Mouse (Mus musculus) neural tube, embryonic 13.5 days (tissue): ENCODE data around the gene Dnaic2. TPM values are rescaled to one million over a fixed set of nuclear protein-coding genes. Genes with fewer than 3 reads are reported as not detected.
A peak's percentile ranks its signal among the peaks of the same experiment; 100 is the strongest.

Experiments
- ATAC-seq: fragments of 200-750 bp; cut with Nextera tagmentation; 2 replicates; pipeline ENCODE4 v1.8.0; 2017; ENCODE audit warnings: low read depth, mild to moderate bottlenecking, moderate TSS enrichment, moderate library complexity
- H3K27ac ChIP-seq: fragments of 300-500 bp; sonication (generic); replicated peaks from 2 replicates; pipeline ENCODE4 v1.5.1; 2015; ENCODE audit warnings: moderate library complexity, mild to moderate bottlenecking, inconsistent platforms
- H3K27me3 ChIP-seq: fragments of 300-500 bp; sonication (generic); 2 replicates; pipeline ENCODE4 v1.6.1; 2015; ENCODE audit warnings: mild to moderate bottlenecking, inconsistent platforms
- H3K36me3 ChIP-seq: fragments of 300-500 bp; sonication (generic); 2 replicates; pipeline ENCODE4 v1.6.1; 2015; ENCODE audit warnings: mild to moderate bottlenecking, inconsistent platforms
- H3K4me1 ChIP-seq: fragments of 300-500 bp; sonication (generic); replicated peaks from 2 replicates; pipeline ENCODE4 v1.6.1; 2015; ENCODE audit warnings: inconsistent platforms
- H3K4me2 ChIP-seq: fragments of 300-500 bp; sonication (generic); 2 replicates; pipeline ENCODE4 v1.6.1; 2015; ENCODE audit warnings: inconsistent platforms, mild to moderate bottlenecking, moderate library complexity
- H3K4me3 ChIP-seq: fragments of 300-500 bp; sonication (generic); 2 replicates; pipeline ENCODE4 v1.5.1; 2015; ENCODE audit warnings: mild to moderate bottlenecking, inconsistent platforms
- H3K9ac ChIP-seq: fragments of 300-500 bp; sonication (generic); 2 replicates; pipeline ENCODE4 v1.6.1; 2015; ENCODE audit warnings: moderate library complexity, mild to moderate bottlenecking, inconsistent platforms
- H3K9me3 ChIP-seq: fragments of 300-500 bp; sonication (generic); 2 replicates; pipeline ENCODE4 v1.6.1; 2016; ENCODE audit warnings: inconsistent platforms
- whole genome bisulfite sequencing: fragments of 180-500 bp; shearing (Covaris S2); methylation state at CpG from one replicate; pipeline ENCODE4 v1.1.7; 2015; 5-methylcytosine and 5-hydroxymethylcytosine counted together
- polyA plus RNA-seq: library from polyadenylated mRNA; unstranded; fragments of >200 nt; fragmentation: Nextera tagmentation; extraction: Ambion mirVana; gene quantifications from 2 replicates; pipeline ENCODE4 v1.2.1, GENCODE M21; 2015

The Dnaic2 gene
- polyA plus RNA-seq, 1 experiment from 2014 or later: 2.9 TPM

DNA sequence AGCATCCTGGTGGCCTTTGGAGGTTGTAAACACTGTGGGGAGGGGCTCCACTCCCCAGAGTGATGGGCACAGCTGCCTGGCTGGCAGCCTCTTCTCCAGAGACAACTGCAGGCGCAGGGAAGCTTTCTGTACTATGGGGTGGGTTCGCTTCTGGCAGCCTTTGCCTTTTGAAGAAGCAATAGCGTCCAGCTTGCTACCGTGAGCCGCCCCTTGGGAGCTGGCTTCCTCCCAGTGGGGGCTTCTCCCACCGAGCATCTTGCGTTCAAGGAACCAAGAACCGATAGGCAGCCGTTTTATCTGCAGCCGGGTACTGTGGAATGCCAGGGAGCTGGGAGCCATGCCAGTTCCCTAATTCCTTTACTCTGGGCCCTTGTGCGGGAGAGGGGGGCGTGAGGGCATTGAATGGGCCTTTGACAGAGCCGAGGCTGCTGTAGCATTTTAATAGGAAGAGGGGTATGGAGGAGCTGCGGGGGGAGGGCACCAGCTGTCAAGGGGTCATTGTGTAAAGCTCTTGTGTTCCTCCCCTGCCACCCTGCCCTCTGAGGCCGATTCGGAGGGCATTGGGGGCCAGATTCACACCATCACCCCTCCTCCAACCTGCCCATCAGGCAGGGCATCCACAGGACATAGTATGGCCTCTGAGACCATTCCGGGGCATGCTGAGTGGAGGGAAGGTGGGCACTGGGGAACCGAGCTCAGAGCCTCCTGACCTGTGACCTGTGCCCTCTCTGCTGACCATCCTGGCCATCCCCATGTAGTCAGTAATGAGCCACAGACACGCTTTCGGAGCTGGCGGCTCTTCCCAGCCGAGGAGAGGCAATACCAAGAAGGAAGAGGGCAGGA, 22.9 kb upstream of the Dnaic2 start:
- H3K4me1 ChIP-seq: peaks cover 40% of the 10 kb centered on the region
- no peaks in the 10 kb centered on the region for H3K9me3 ChIP-seq
- H3K4me2 ChIP-seq: peak overlapping the region; percentile 10; the same call in 1 of the 2 replicates
- peak; percentile 93 for ATAC-seq
- H3K4me3 ChIP-seq: no peak overlapping the region
- peak overlapping the region; percentile 35 for H3K9ac ChIP-seq
- H3K36me3 ChIP-seq: peaks cover 19% of the 10 kb centered on the region
- peak overlapping the region; percentile 83 for H3K27ac ChIP-seq
- WGBS: 33% methylated on average over 22 of the region's 22 CpGs
- H3K27me3 ChIP-seq: no peaks in the 10 kb centered on the region

DNA sequence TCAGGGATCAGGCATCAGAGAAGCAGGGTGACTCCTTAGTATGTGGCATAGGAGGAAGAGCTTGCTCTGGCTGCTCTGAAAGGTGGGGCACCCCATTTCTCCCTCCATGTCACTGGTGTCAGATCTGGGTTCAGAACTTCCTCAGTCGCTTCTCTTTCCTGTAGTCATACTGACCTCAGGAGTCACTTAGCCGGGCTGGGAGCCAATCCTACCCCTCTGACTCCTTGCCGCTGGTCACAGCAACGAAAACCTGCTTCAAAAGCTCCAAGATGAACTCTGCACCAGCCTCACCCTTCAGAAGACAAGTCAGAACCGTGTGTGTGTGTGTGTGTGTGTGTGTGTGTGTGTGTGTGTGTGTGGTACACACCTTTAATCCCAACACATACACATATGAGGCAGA, 20.9 kb upstream of the Dnaic2 start:
- Histone ChIP-seq H3K4me2 (no peak overlapping the region), H3K4me3 (no peak overlapping the region), H3K27ac (no peak overlapping the region), H3K4me1 (peaks cover 40% of the 10 kb centered on the region), H3K27me3 (no peaks in the 10 kb centered on the region), H3K36me3 (peaks cover 28% of the 10 kb centered on the region), H3K9ac (no peak overlapping the region), H3K9me3 (no peaks in the 10 kb centered on the region)
- 92% methylated on average over 5 of the region's 5 CpGs for WGBS
- ATAC-seq: no peak

DNA sequence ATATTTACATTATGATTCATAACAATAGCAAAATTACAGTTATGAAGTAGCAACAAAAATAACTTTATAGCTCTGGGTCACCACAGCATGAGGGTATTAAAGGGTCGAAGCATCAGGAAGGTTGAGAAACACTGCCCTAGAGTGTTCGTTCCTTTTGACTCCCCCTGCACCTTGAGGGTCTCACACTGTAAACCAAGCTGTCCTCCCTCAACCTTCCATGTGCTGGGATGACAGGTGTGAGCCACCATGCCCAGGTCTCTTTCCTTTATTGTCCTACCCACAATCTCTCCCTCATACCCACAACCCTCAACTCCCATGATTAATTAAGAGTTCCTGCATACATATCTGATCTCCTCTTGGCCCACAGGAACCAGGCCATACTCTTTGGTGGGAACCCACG, 15.8 kb upstream of the Dnaic2 start:
- Histone ChIP-seq H3K27me3 (no peaks in the 10 kb centered on the region), H3K36me3 (peaks cover 32% of the 10 kb centered on the region), H3K27ac (no peak overlapping the region), H3K4me3 (no peak overlapping the region), H3K9me3 (no peaks in the 10 kb centered on the region), H3K4me1 (peaks cover 4% of the 10 kb centered on the region; the same call in 1 of the 2 replicates), H3K4me2 (no peak overlapping the region), H3K9ac (no peak overlapping the region)
- ATAC-seq: no peak
- WGBS: 74% methylated on average over 3 of the region's 3 CpGs

DNA sequence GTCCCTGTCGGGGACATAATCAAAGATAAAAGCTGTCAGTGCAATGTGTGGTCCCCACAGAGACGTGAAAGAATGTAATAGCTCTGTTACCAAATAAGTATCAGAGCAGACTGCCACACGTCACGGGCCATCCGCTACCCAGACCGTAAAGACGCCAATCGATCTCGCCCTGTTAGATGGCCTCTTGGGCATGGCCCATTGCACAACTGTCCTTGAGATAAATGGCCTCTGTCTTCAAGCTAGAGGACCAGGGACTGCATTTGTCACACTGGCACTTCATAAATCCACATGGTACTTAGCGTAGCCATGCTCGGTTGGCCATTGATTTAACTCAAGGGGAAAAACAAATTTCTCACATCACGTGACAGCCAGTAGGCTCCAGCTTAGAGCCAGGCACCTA, 15.3 kb upstream of the Dnaic2 start:
- H3K4me2 ChIP-seq: no peak overlapping the region
- H3K27me3 ChIP-seq: no peaks in the 10 kb centered on the region
- no peaks in the 10 kb centered on the region for H3K9me3 ChIP-seq
- peak; percentile 48 for ATAC-seq
- 35% methylated on average over 12 of the region's 12 CpGs for WGBS
- no peak overlapping the region for H3K4me3 ChIP-seq
- H3K27ac ChIP-seq: no peak overlapping the region
- H3K9ac ChIP-seq: no peak overlapping the region
- peaks cover 32% of the 10 kb centered on the region for H3K36me3 ChIP-seq
- H3K4me1 ChIP-seq: peaks cover 4% of the 10 kb centered on the region; the same call in 1 of the 2 replicates

DNA sequence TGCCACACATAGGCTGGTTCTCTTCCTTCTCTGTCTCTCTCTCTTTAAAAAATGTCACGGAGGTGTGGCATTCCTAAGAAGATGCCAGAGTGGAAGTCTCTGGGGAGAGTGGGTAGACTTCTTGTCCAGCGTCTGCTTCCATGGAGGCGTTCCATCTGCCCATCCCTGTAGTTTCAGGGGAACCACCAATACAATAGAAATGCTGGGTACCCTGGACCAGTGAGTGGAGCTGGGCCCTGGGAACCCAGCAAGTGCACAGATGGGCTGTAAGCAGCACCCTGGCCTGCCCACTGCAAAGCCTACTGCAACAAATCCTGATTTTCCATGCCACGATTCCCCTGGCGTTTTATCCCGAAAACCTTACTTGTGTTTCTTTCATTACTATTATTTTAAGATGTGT, 12.7 kb upstream of the Dnaic2 start:
- 71% methylated on average over 6 of the region's 6 CpGs for WGBS
- H3K4me1 ChIP-seq: peaks cover 4% of the 10 kb centered on the region; the same call in 1 of the 2 replicates
- ATAC-seq: no peak

DNA sequence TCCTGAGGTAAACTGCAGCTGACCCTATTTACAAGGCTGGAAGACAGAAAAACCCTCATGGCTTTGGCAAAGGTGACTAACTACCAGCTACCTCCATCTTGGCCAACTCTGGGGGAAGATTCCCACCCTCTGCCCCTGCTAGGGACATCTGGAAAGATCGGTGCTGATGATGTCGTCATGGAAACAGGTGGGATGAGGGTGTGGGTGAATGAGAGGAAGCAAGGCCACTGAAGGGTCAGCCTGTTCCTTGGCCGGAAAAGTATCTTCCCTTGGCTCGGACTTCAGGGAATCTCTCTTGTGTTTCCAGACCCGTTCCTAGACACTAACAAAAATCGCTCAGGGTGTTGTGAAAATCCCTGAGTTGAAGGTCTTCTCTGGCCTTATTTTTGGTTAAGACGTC, 11.7 kb upstream of the Dnaic2 start:
- Histone ChIP-seq H3K4me2 (no peak overlapping the region), H3K4me3 (no peak overlapping the region), H3K9me3 (no peaks in the 10 kb centered on the region), H3K9ac (no peak overlapping the region), H3K27me3 (no peaks in the 10 kb centered on the region), H3K27ac (no peak overlapping the region), H3K4me1 (peaks cover 4% of the 10 kb centered on the region; the same call in 1 of the 2 replicates), H3K36me3 (peaks cover 16% of the 10 kb centered on the region; the same call in 1 of the 2 replicates)
- ATAC-seq: no peak
- WGBS: 71% methylated on average over 7 of the region's 7 CpGs

More for the DNA sequence above, 12.7 kb upstream of the Dnaic2 start:
- Histone ChIP-seq H3K9me3 (no peaks in the 10 kb centered on the region), H3K4me3 (no peak overlapping the region), H3K4me2 (no peak overlapping the region), H3K9ac (no peak overlapping the region), H3K27ac (no peak overlapping the region), H3K36me3 (peaks cover 17% of the 10 kb centered on the region; the same call in 1 of the 2 replicates), H3K27me3 (no peaks in the 10 kb centered on the region)

DNA sequence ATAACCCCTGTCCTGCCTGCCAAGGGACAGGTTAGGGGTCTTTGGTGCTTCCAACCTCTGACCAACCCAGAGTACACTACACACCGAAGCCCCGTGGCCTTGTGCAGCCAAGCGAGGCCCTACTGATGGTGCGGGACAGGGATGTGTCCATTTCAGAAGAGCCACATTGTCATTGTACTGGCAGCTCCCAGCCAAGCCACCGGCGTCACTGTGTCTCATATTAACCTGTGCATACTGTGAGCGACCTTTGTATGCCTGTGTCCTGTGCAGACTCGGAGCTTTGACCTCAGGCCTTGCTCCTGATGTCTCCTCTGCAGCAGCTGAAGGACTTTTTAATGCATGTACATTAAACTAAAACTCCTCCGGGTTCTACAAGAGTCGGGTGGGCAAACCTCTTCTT, 6.7 kb upstream of the Dnaic2 start:
- Histone ChIP-seq H3K4me2 (no peak overlapping the region), H3K4me3 (no peak overlapping the region), H3K27ac (no peak overlapping the region), H3K9ac (no peak overlapping the region), H3K4me1 (peaks cover 11% of the 10 kb centered on the region), H3K27me3 (no peaks in the 10 kb centered on the region), H3K9me3 (no peaks in the 10 kb centered on the region), H3K36me3 (0 out of 2 replicates have a peak, but pooled peaks cover 6% of the 10 kb centered on the region)
- no peak for ATAC-seq
- 93% methylated on average over 10 of the region's 10 CpGs for WGBS

DNA sequence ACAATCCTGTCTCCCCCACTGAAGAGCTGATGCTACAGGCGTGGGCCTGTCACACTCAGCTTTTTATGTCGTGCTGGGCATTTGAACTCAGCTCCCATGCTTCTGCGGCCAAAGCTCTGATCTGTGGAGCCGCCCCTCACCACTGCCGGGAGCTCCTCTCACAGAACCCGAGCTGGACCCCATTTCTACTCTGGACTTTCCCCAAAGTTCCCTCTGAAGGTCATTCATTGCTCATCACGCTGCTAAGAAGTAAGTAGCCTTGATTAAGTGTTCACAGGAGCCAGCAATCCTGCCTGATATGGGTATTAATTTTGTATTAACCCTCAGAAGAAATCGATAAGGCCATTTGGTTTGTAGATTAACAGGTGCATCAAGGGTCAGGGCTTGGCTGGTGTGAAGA, 4.8 kb upstream of the Dnaic2 start:
- Histone ChIP-seq H3K4me2 (no peak overlapping the region), H3K36me3 (0 out of 2 replicates have a peak, but pooled peaks cover 6% of the 10 kb centered on the region), H3K27me3 (no peaks in the 10 kb centered on the region), H3K9ac (no peak overlapping the region), H3K4me1 (peaks cover 17% of the 10 kb centered on the region), H3K27ac (no peak overlapping the region), H3K4me3 (no peak overlapping the region), H3K9me3 (no peaks in the 10 kb centered on the region)
- ATAC-seq: no peak
- WGBS: 86% methylated on average over 8 of the region's 8 CpGs

DNA sequence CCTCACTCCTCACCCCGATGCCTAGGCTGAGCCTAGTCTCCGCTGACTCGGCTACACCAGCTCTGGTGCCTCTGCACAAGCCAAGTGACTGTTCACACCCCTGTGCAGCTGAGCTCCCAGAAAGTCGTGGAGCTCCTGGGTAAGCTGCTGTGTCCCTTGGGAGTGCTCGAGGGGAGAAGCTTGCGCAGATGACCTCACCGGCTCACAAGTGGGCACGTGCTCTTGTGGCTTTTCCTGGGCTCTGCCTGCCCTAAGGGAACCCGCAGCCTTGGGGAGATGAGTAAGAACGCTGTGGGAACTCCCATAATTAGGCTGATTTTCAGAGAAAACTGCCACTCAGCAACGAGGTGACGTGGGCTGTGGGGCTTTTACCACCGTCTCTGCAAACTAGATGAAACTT, 4.2 kb upstream of the Dnaic2 start:
- H3K9ac ChIP-seq: no peak overlapping the region
- H3K27me3 ChIP-seq: no peaks in the 10 kb centered on the region
- WGBS: 69% methylated on average over 13 of the region's 13 CpGs
- H3K4me3 ChIP-seq: no peak overlapping the region
- H3K4me2 ChIP-seq: no peak overlapping the region
- H3K4me1 ChIP-seq: peaks cover 23% of the 10 kb centered on the region
- H3K27ac ChIP-seq: no peak overlapping the region
- no peak for ATAC-seq
- H3K36me3 ChIP-seq: 0 out of 2 replicates have a peak, but pooled peaks cover 6% of the 10 kb centered on the region
- H3K9me3 ChIP-seq: no peaks in the 10 kb centered on the region

DNA sequence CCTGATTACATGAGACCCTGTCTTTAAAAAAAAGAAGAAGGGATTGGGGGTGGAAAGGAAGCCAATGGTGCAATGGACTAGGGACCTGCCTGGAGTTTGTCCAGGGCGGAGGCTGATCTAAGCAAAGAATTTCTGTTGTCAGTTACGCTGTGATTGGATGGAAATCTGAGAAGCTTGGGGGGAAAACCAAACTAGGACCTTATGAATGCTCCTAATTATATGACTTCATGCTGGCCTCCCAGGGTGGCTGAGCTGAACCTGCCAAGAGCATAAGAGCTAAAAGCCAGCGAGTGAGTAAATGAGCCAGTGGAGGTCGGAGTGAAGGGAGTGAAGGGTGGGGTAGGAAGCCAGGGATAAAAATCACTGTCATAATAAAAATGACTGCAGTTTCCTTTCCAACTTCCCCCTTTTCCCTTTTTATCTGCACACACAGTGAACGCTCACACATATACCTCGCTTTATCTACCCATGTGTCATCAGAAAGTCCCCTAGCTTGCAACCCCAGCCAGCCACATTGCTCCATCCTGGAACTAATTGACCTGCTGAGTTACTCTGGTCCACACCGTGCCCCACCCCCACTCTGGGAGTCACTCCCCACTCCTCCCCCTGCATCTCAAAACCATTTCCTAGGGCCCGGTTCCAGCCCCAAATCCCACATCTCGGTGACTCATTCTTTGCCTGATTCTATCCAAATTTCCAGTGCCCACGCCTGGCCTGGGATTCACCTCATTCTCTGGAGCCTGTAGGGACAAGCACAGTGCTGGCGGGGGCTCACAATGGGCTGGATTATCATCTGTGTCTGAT, 2.2 kb upstream of the Dnaic2 start:
- Histone ChIP-seq H3K4me3 (no peak overlapping the region), H3K9me3 (no peaks in the 10 kb centered on the region), H3K4me1 (peaks cover 34% of the 10 kb centered on the region), H3K27ac (no peak overlapping the region), H3K27me3 (no peaks in the 10 kb centered on the region), H3K4me2 (no peak overlapping the region), H3K36me3 (no peaks in the 10 kb centered on the region), H3K9ac (no peak overlapping the region)
- ATAC-seq: no peak
- WGBS: 64% methylated on average over 11 of the region's 11 CpGs

DNA sequence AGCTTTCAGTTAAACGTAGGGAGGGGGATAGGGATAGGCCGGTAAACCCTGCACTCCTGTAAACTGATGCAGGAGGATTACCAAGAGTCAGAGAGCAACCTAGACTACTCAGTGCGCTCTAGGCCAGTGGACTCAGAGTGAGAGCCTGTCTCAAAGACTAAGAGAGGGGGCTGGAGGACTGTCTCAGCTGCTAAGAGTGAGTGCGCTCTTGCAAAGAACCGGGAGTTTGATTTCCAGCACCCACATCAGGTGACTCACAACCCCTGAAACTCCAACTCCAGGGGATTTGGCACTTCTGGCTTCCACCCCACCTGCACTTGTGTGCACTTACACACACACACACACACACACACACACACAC, 598 bp downstream of the Dnaic2 start:
- Histone ChIP-seq H3K4me3 (peak overlapping the region; percentile 33), H3K9me3 (no peaks in the 10 kb centered on the region), H3K4me1 (peaks cover 34% of the 10 kb centered on the region), H3K27ac (peak overlapping the region; percentile 59; the same call in 1 of the 2 replicates), H3K36me3 (no peaks in the 10 kb centered on the region), H3K9ac (peak overlapping the region; percentile 60; the same call in 1 of the 2 replicates), H3K27me3 (no peaks in the 10 kb centered on the region), H3K4me2 (peak overlapping the region; percentile 64)
- ATAC-seq: peak; percentile 28; the same call in 1 of the 2 replicates
- WGBS: 33% methylated on average over 5 of the region's 5 CpGs

DNA sequence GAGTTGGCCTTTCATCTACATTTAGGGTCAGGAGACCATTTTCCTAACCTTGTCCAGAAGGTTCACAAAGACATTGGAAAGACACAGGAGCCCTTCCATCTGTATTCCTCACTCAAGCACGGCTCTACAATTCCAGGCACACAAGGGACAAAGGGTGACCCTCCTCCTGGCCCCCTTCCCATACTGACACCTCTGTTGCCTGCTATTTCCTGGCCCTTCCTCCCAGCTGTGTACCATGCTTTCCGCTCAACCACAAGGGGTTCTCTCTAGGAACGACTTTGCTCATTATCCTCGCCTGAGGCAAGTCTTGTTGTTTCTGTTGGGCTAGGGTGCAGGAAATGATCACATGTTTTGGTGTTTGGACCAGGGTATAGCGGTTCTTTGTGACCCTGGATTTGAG, 1.1 kb downstream of the Dnaic2 start:
- H3K9me3 ChIP-seq: no peaks in the 10 kb centered on the region
- 45% methylated on average over 5 of the region's 5 CpGs for WGBS
- H3K36me3 ChIP-seq: no peaks in the 10 kb centered on the region
- no peak overlapping the region for H3K4me3 ChIP-seq
- H3K27ac ChIP-seq: 0 out of 2 replicates have a peak overlapping the region, but pooled peaks have one; percentile 24
- H3K9ac ChIP-seq: no peak overlapping the region
- H3K27me3 ChIP-seq: no peaks in the 10 kb centered on the region
- H3K4me1 ChIP-seq: peaks cover 32% of the 10 kb centered on the region
- H3K4me2 ChIP-seq: no peak overlapping the region
- peak; percentile 23; the same call in 1 of the 2 replicates for ATAC-seq
